Mouse (Mus musculus): ENCODE results near the gene Edc3. TPM values are rescaled to one million over a fixed set of nuclear protein-coding genes. Genes with fewer than 3 reads are reported as not detected.

Gene Edc3
- 10 to 100 TPM; 14.9 to 15.0 TPM for total RNA-seq (2023)

DNA sequence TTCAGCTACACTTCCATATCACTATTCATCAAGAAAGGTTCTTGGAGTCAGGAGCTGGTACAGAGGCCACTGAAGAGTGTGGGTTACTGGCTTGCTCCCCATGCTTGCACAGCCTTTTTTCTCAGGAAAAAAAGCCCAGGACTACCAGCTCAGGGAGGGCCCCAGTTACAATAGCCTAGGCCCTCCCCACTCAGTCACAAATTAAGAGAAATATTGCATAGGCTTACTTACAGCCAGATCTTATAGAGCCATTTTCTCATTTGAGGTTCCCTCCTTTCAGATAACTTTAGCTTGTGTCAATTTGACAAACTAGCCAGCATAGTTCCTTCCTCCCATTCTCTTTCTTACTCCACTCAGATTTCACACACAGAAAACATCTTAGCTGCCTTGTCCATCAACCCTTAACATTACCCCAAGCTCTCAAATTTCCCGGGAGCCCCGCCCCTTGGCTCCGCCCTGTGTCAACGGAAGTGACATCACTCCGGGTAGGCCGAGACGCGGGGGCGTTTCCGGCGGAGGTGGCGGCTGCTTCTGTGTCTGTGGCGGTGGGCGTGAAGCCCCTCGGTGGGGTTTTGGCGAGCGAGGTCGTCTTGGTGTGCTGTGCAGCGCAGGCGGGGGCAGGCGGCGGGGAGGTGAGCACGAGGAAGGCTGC lies at the start of gene Edc3:
TSS of gene Edc3 (plus strand) at position 473 of the 652 bp plus-strand sequence.

DNA sequence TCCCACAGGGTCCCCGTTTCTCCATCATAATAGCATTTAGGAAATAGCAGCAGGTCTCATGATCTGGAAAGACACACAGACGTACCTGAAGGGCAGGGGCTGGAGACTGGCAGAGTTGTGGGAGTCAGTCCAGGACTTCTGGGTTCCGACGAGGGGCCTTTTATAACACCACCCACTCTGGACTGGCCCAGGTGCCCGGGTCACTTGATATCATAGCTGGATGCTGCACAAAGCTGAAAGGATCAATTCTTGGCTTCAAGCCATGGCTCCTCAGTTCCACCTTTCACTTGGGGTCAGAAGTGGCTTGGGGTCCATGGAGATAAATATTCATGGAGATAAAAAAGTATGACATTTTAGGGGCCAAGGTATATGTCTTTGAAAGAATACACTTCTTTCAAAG lies 24.8 kb upstream of the Edc3 start, which contains the start of gene Cyp1a2:
TSS of gene Cyp1a2 (minus strand) at position 184 of the 400 bp plus-strand sequence.

DNA sequence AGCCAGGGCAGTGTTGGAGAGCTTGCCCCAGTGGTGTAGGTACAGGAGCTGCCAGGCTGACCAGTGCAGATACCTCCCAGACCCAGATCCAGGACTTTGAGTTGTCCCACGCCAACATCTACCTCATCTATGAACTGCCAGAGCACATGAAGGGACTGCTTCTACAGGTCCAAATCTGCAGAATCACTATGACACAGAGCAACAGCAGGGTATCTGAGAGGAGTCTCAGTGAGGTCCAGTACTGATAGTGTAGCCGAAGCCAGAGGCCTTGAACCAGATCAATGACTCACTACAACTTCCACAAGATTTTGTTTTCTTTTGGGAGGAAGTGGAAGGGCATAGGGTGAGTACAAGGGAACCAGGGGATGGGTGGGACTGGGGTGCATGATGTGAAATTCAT lies 20.6 kb upstream of the Edc3 start, which contains the start of gene Cyp1a1:
TSS of gene Cyp1a1 (plus strand) at position 178 of the 400 bp plus-strand sequence.

DNA sequence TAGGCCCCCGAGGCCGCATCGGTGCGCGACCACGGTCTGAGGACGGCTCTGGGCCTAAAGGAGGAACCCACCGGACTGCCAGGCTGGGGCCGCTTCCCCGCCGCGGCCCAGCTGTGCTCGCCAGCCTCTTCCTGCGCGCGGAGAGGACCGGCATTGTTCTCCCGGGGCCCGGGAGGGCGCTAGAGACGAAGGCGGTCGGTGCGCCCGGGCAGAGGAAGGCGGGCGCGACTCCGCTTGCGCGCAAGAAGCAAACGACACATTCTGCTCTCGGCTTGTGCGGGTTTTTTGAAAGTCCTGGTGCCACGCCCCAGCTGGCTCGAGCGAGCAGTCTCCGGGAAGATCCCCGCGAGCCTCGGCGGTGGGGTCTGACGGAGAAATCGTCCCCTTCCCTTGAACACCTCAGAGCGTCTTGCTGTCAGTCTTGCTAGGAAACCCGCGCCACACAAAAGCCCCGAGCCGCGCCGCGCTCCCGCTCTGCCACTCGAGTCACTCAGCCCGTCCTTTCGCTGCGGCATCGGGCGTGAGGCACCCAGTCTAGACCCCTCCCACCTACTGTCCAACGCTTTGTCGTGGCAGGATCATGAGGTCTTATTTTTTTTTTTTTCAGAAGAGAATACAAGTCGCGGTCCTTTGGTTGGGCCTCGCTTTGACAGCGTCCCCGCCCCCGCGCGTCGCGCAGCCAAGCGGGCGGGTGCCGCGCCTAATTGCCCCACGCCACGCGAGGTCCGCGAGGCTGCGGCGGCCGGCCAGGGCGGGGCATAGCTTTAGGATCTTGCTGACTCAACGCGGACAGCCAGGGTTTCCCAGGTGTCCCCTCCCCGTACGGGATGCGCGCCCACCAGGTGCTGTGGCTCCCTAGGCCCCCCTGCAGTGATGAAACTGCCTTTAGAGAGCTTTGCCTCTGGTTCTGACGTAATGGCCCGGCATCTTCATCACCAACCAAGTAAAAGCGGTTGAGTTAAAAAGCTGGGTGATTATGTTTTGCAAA lies 57.3 kb downstream of the Edc3 start, which contains the start of gene Clk3:
TSS of gene Clk3 (minus strand) at position 497 of the 988 bp plus-strand sequence.

Other genes with a start within 250 kb of the Edc3 start
- gene Scamp5, start 240.5 kb upstream of the Edc3 start, total RNA-seq (2023) = 10 to 100 TPM; 18.7 to 19.8 TPM
- gene Rpp25, start 204.5 kb upstream of the Edc3 start, total RNA-seq (2023) = under 1 TPM in 1 of 2 experiments, not detected in 1; 0.34 TPM
- 100 to 1,000 TPM; 145 to 158 TPM for gene Cox5a, start 187.3 kb upstream of the Edc3 start, total RNA-seq (2023)
- 10 to 100 TPM; 15.8 to 16.1 TPM for gene Fam219b, start 171.0 kb upstream of the Edc3 start, total RNA-seq (2023)
- 10 to 100 TPM; 12.0 to 12.1 TPM for gene Mpi, start 155.8 kb upstream of the Edc3 start, total RNA-seq (2023)
- 100 to 1,000 TPM; 122 to 136 TPM for gene Scamp2, start 147.6 kb upstream of the Edc3 start, total RNA-seq (2023)
- gene Ulk3, start 119.1 kb upstream of the Edc3 start, total RNA-seq (2023) = 10 to 100 TPM; 31.8 to 33.3 TPM
- not detected for gene Cplx3, start 102.3 kb upstream of the Edc3 start, total RNA-seq (2023)
- gene Lman1l, start 87.8 kb upstream of the Edc3 start, total RNA-seq (2023) = not detected
- 100 to 1,000 TPM; 359 to 372 TPM for gene Csk, start 54.9 kb upstream of the Edc3 start, total RNA-seq (2023)
- gene Cyp1a2, start 24.8 kb upstream of the Edc3 start, total RNA-seq (2023) = not detected
- not detected for gene Cyp1a1, start 20.6 kb upstream of the Edc3 start, total RNA-seq (2023)
- gene Clk3, start 57.3 kb downstream of the Edc3 start, total RNA-seq (2023) = 100 to 1,000 TPM; 227 to 232 TPM
- 10 to 100 TPM; 17.9 to 19.7 TPM for gene Arid3b, start 128.3 kb downstream of the Edc3 start, total RNA-seq (2023)
- gene Ubl7, start 202.4 kb downstream of the Edc3 start, total RNA-seq (2023) = 10 to 100 TPM; 68.9 to 77.2 TPM
- 1 to 10 TPM in 1 of 2 experiments, under 1 TPM in 1; 0.88 to 1.4 TPM for gene Sema7a, start 231.6 kb downstream of the Edc3 start, total RNA-seq (2023)